Mouse (Mus musculus): ENCODE results near the gene Xirp1. TPM values are rescaled to one million over a fixed set of nuclear protein-coding genes. Genes with fewer than 3 reads are reported as not detected.
A peak's percentile ranks its signal among the peaks of the same experiment; 100 is the strongest.

The Xirp1 gene
- not detected in 2 replicates for total RNA-seq (2017)

- ATAC-seq (replicated peaks in 1 of 2; ENCODE audit: insufficient read depth in 1 of 2, low FRiP score in 2 of 2, low TSS enrichment in 1 of 2, low read depth in 1 of 2, poor library complexity in 2 of 2, severe bottlenecking in 2 of 2) = no peak
Measured at GRCm38 (mm10) chr9:120023086-120023811, at the start of gene Xirp1. Xirp1 (minus strand) TSS chr9:120023598.

GRCm38 (mm10) chr9:120073169-120073568, 49.8 kb upstream of the Xirp1 start:
- ATAC-seq (replicated peaks in 1 of 2; ENCODE audit: insufficient read depth in 1 of 2, low FRiP score in 2 of 2, low TSS enrichment in 1 of 2, low read depth in 1 of 2, poor library complexity in 2 of 2, severe bottlenecking in 2 of 2) = peak; percentile 68 to 71; a peak in 2 of 4 replicates

GRCm38 (mm10) chr9:120071251-120071650, 47.9 kb upstream of the Xirp1 start:
- no peak for ATAC-seq (replicated peaks in 1 of 2; ENCODE audit: insufficient read depth in 1 of 2, low FRiP score in 2 of 2, low TSS enrichment in 1 of 2, low read depth in 1 of 2, poor library complexity in 2 of 2, severe bottlenecking in 2 of 2)

- ATAC-seq (replicated peaks in 1 of 2; ENCODE audit: insufficient read depth in 1 of 2, low FRiP score in 2 of 2, low TSS enrichment in 1 of 2, low read depth in 1 of 2, poor library complexity in 2 of 2, severe bottlenecking in 2 of 2) = no peak
Measured at GRCm38 (mm10) chr9:120069779-120070178, 46.4 kb upstream of the Xirp1 start, which contains the start of gene Cx3cr1. Cx3cr1 (minus strand) TSS chr9:120069879.

GRCm38 (mm10) chr9:120068047-120068446, 44.6 kb upstream of the Xirp1 start:
- peak; percentile 73 to 82 for ATAC-seq (replicated peaks in 1 of 2; ENCODE audit: insufficient read depth in 1 of 2, low FRiP score in 2 of 2, low TSS enrichment in 1 of 2, low read depth in 1 of 2, poor library complexity in 2 of 2, severe bottlenecking in 2 of 2)

- ATAC-seq (replicated peaks in 1 of 2; ENCODE audit: insufficient read depth in 1 of 2, low FRiP score in 2 of 2, low TSS enrichment in 1 of 2, low read depth in 1 of 2, poor library complexity in 2 of 2, severe bottlenecking in 2 of 2) = no peak
Measured at GRCm38 (mm10) chr9:120067609-120068008, 44.2 kb upstream of the Xirp1 start.

- ATAC-seq (replicated peaks in 1 of 2; ENCODE audit: insufficient read depth in 1 of 2, low FRiP score in 2 of 2, low TSS enrichment in 1 of 2, low read depth in 1 of 2, poor library complexity in 2 of 2, severe bottlenecking in 2 of 2) = no peak
Measured at GRCm38 (mm10) chr9:120064317-120064716, 40.9 kb upstream of the Xirp1 start.

GRCm38 (mm10) chr9:120058730-120059129, 35.3 kb upstream of the Xirp1 start:
- peak; percentile 47 to 50; a peak in 2 of 4 replicates for ATAC-seq (replicated peaks in 1 of 2; ENCODE audit: insufficient read depth in 1 of 2, low FRiP score in 2 of 2, low TSS enrichment in 1 of 2, low read depth in 1 of 2, poor library complexity in 2 of 2, severe bottlenecking in 2 of 2)

- ATAC-seq (replicated peaks in 1 of 2; ENCODE audit: insufficient read depth in 1 of 2, low FRiP score in 2 of 2, low TSS enrichment in 1 of 2, low read depth in 1 of 2, poor library complexity in 2 of 2, severe bottlenecking in 2 of 2) = no peak
Measured at GRCm38 (mm10) chr9:120056201-120056600, 32.8 kb upstream of the Xirp1 start.

- peak; percentile 91 to 92 for ATAC-seq (replicated peaks in 1 of 2; ENCODE audit: insufficient read depth in 1 of 2, low FRiP score in 2 of 2, low TSS enrichment in 1 of 2, low read depth in 1 of 2, poor library complexity in 2 of 2, severe bottlenecking in 2 of 2)
Measured at GRCm38 (mm10) chr9:120054545-120055277, 31.3 kb upstream of the Xirp1 start.

GRCm38 (mm10) chr9:120049407-120049806, 26.0 kb upstream of the Xirp1 start:
- no peak for ATAC-seq (replicated peaks in 1 of 2; ENCODE audit: insufficient read depth in 1 of 2, low FRiP score in 2 of 2, low TSS enrichment in 1 of 2, low read depth in 1 of 2, poor library complexity in 2 of 2, severe bottlenecking in 2 of 2)

- no peak for ATAC-seq (replicated peaks in 1 of 2; ENCODE audit: insufficient read depth in 1 of 2, low FRiP score in 2 of 2, low TSS enrichment in 1 of 2, low read depth in 1 of 2, poor library complexity in 2 of 2, severe bottlenecking in 2 of 2)
Measured at GRCm38 (mm10) chr9:120048495-120048894, 25.1 kb upstream of the Xirp1 start.

GRCm38 (mm10) chr9:120043115-120043514, 19.7 kb upstream of the Xirp1 start:
- peak; percentile 53 to 82; a peak in 3 of 4 replicates for ATAC-seq (replicated peaks in 1 of 2; ENCODE audit: insufficient read depth in 1 of 2, low FRiP score in 2 of 2, low TSS enrichment in 1 of 2, low read depth in 1 of 2, poor library complexity in 2 of 2, severe bottlenecking in 2 of 2)

GRCm38 (mm10) chr9:120037414-120037813, 14.0 kb upstream of the Xirp1 start:
- ATAC-seq (replicated peaks in 1 of 2; ENCODE audit: insufficient read depth in 1 of 2, low FRiP score in 2 of 2, low TSS enrichment in 1 of 2, low read depth in 1 of 2, poor library complexity in 2 of 2, severe bottlenecking in 2 of 2) = no peak

- ATAC-seq (replicated peaks in 1 of 2; ENCODE audit: insufficient read depth in 1 of 2, low FRiP score in 2 of 2, low TSS enrichment in 1 of 2, low read depth in 1 of 2, poor library complexity in 2 of 2, severe bottlenecking in 2 of 2) = no peak
Measured at GRCm38 (mm10) chr9:120034375-120034774, 11.0 kb upstream of the Xirp1 start.

GRCm38 (mm10) chr9:120032710-120033109, 9.3 kb upstream of the Xirp1 start:
- ATAC-seq (replicated peaks in 1 of 2; ENCODE audit: insufficient read depth in 1 of 2, low FRiP score in 2 of 2, low TSS enrichment in 1 of 2, low read depth in 1 of 2, poor library complexity in 2 of 2, severe bottlenecking in 2 of 2) = no peak

GRCm38 (mm10) chr9:120030421-120030820, 7.0 kb upstream of the Xirp1 start:
- no peak for ATAC-seq (replicated peaks in 1 of 2; ENCODE audit: insufficient read depth in 1 of 2, low FRiP score in 2 of 2, low TSS enrichment in 1 of 2, low read depth in 1 of 2, poor library complexity in 2 of 2, severe bottlenecking in 2 of 2)

GRCm38 (mm10) chr9:120029880-120030279, 6.5 kb upstream of the Xirp1 start:
- ATAC-seq (replicated peaks in 1 of 2; ENCODE audit: insufficient read depth in 1 of 2, low FRiP score in 2 of 2, low TSS enrichment in 1 of 2, low read depth in 1 of 2, poor library complexity in 2 of 2, severe bottlenecking in 2 of 2) = no peak

Data from hematopoietic stem cell, adult 5-6 weeks (primary cell).